Mouse (Mus musculus): ENCODE measurements around the gene Rps9.
"Not testable (repeated sequence)": the region's sequence is repeated elsewhere in the genome, so short reads cannot be mapped to it uniquely, and the experiment has no call there.

Rps9 gene

DNA sequence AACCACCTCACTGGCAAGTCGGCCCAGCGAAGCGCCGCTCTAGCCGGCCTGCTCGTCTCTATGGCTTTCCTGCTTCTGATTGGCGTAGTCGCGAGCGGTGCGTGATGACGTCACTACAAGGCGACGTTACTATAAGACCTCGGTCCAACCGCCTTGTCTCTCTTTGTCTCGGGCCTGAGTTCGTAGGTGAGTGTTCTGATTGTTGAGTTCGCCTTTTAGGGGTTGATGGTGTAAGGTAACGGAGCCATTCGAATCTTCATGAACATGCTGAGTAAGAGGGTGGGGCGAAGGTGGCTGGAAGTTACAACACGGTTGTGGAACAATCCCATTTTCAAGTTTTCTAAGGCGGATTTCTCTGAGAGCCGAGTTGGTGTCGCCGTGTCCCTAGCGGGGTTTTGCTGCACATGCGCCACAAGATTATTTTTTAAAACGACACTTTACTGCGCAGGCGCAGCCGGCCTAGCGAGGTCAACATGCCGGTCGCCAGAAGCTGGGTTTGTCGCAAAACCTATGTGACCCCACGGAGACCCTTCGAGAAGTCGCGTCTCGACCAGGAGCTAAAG is at the start of gene Rps9:
Gene Rps9 (plus strand): TSS at position 115 of the 563 bp plus-strand sequence.
- peak; percentile 99 for DNase-seq (ENCODE audit: low read depth)

- DNase-seq (ENCODE audit: low read depth), result no peak
Observed at GRCm38 (mm10) chr7:3656966-3657365, 46.8 kb upstream of the Rps9 start.

GRCm38 (mm10) chr7:3658578-3658977 is 45.2 kb upstream of the Rps9 start:
- DNase-seq (ENCODE audit: low read depth), result no peak

DNA sequence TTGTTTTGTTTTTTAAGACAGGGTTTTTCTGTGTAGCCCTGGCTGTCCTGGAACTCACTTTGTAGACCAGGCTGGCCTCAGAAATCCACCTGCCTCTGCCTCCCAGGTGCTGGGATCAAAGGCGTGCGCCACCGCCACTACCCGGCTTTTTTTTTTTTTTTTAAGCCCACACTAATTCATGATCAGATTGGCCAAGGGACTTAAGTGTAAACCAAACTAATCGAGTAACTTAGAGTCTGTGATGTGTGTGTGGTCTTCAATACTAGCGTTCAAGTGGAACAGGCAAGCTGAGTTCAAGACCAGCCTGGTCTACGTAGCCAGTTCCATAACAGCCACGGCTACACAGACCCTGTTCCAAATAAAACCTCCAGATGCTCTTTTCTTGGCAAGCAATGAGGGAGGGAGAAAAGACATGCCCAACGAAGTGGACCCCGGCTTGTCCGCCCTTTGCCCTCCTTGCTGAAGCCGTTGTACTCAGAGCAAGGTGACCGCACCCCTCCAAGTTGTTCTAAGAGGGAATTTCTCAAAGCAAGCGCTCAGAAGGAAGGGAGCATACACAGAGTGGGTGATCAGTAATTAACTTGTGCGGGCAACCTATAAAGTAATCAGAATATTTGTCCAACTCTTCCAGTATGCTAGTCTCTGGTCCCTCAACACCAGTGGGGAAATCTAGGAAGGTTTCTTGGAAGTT is 39.1 kb upstream of the Rps9 start:
- DNase-seq (ENCODE audit: low read depth), result no peak

GRCm38 (mm10) chr7:3665215-3666114 is 38.3 kb upstream of the Rps9 start, which contains the start of gene Leng1:
Gene Leng1 (minus strand): TSS chr7:3665840.
- peak; percentile 98 for DNase-seq (ENCODE audit: low read depth)

DNA sequence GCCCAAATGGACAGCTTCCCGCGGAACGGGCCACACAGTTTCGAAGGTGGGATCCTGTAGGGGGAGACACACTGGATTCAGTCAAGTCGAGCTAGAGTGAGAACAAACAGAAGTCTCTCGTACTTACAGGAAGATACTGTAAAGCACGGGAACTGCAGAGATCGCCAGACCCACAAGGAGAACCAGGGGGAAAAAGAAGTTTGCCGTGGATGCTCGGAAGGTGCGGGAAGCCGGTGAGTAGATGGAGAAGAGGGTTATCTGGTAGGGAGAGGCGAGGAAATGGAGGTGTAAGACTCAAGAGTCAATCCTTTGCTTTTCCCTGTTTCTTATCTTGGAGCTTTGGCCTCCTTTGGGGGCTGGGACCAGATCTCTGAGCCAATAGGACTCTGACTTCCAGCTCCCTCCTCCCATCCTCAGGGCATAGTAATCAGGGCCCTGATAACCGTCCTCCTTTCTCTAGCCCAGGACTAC is 36.8 kb upstream of the Rps9 start:
- DNase-seq (ENCODE audit: low read depth), result peak; percentile 25

- peak; percentile 91 for DNase-seq (ENCODE audit: low read depth)
Observed at GRCm38 (mm10) chr7:3674507-3675227, 29.1 kb upstream of the Rps9 start.

- no peak for DNase-seq (ENCODE audit: low read depth)
Observed at GRCm38 (mm10) chr7:3675228-3675548, 28.6 kb upstream of the Rps9 start.

DNA sequence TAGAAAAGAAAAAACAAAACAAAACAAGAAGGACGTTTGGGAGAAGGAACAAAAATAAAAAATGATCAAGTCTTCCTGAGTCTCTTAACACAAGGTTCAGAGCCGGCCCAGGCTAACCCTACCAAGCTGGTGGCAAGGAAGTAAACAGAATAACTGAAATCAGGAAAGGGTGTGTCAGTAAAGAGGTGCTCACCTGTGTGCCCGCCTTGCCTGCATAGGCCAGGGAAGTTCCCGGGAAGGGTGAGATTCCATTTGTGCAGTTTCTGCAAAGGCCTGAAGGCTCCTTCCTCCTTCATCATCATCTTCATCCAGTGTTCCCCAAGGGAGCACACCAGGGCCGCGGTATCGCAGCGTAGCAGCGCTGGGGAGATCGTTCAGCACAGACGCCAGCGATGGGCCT is 27.4 kb upstream of the Rps9 start:
- DNase-seq (ENCODE audit: low read depth), result no peak

DNA sequence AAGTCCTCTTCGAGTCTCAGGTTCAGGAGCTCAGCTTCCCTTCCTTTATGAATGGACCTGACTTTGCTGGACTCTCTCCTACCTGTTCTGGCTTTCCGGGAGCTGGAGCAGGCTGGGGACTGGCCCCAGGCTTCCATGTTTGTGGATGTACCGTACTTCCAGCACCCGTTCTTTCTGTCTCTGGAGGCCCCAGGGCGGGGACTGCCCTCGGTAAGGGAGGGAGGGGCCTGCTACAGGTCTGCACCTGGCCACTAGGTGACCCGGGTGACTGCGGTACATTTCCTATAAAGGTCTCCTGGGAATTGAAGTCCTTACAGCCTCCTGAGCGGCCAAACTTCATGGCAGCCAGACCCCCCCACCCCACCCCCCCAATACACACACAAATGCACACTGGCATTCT is 26.5 kb upstream of the Rps9 start, which contains the start of gene Tmc4:
Gene Tmc4 (minus strand): TSS at position 212 of the 400 bp plus-strand sequence.
- no peak for DNase-seq (ENCODE audit: low read depth)

DNA sequence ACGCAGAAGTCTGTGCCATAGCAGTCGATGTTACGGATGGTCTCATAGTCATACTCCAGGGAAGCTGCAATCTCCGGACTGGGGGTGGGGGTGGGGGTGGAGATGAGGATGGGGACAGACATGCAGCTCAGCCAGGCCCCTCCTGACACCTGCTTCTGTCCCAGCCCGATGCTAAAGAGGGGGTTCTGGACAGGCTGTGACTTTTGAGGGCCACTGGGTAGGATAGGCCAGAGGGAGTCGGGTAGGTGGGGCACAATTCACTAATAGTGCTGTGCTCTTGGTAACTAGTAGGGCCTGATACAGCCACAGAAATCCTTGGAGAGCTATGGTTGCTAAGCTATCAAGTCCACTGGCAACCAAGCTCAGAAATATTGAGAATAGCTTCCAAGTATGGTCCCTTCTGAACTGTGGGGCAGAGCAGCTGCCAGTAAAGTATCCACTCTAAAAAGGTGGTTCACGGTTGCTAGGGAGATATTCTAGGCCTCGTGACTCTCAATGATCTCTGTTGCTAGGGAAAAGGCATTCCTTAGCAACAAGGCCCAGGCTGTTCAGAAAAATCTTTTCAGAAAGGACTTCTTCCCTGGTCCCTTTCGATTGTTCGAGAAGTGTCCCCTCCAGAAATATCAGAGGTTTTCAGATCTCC is 19.8 kb upstream of the Rps9 start:
- no peak for DNase-seq (ENCODE audit: low read depth)

DNA sequence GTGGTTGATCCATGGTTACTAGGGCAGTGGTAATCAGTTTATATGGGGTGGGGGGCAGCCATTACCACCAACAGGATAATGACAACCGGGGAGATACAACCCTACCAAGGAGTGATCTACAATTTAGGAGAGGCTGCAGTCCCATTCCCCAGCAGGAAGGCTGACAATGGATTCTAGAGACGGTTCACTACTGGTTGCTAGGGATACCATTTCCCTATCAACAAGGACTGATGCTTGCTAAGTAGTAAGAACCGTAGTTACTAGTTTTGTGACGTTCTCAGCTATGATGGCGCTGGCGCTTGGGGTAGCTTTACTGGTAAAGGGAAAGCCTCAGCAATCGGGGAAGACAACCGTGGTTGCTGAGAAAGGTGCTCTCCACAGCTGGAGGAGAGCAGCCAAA is 19.1 kb upstream of the Rps9 start:
- no peak for DNase-seq (ENCODE audit: low read depth)

DNA sequence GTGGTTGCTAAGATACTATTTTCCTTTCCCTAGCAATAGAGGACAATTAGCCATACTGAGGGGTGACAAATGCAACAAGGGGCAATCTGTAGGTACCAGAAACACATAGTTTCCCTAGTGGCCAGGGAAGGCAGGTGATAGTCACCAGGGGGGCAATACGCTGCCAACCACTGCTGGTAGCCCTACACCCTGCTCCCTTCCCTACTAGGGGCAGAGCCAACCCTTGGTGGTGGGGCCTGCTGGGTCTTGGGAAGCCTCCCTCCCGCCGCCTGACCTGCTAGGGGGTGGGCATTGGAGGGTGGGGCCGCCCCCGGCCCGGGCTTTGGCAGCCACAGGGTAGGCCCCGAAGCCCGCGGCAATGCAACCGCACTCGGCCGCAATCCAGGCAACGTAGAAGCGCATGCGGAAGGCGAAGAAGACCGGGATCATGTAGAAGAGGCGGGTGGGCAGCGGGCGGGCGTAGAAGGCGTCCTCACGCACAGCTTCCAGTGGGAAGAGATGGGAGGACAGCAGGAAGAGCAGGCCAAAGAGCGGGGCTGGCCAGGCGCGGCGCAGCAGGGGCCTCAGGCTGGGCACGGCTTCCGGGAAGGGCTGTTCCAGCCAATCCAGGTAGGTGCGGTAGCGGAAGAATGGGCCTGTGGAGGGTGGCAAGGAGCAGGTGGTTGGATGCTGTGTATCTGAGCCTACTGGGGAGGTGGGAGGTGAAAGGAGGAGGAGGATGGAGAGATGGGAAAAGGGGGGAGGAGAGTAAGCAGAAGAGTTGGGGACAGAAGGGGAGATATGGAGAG is 18.2 kb upstream of the Rps9 start:
- no peak for DNase-seq (ENCODE audit: low read depth)

- no peak for DNase-seq (ENCODE audit: low read depth)
Observed at GRCm38 (mm10) chr7:3691919-3692318, 11.9 kb upstream of the Rps9 start.

GRCm38 (mm10) chr7:3692382-3692986 is 11.3 kb upstream of the Rps9 start, which contains the start of gene Tsen34:
Gene Tsen34 (plus strand): TSS chr7:3692863.
- no peak for DNase-seq (ENCODE audit: low read depth)

DNA sequence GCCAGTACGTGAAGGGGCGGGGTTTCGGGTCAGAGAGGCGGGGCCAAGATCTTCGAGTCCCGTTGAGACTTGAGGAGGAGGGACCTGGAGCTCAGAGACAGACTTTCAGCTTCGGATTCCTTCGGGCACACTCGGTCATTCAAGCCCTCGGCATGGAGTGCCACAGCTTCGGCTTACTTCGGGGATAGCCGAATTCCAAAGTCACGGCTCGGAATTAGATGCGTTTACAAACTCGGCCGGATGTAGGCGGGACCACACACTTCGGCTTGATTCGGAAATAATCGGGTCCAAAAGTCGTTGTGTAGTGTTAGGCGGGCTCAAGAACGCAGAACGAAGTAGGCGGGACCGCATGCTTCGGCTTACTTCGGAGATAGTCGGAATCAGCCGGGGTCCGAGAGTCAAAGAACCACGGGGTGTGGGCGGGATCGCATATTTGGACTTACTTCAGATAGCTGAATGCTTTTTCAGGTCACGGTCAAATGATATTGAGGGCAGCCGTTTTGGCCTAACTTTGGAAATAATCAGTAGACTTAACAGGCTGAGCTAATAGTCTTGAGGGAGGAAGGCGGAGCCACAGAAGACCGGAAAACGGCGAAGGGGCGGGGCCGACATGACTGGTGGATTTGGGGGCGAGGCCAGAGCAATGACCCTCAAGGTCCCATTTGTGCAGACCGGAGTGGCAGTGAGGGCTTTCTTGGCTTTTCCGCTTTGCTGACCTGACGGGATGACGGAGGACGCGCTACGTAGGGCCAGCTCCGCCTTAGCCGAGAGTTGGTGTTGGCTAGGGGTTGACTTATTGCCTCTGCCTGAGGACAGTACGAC is 10.6 kb upstream of the Rps9 start, which contains the start of gene Mboat7:
Gene Mboat7 (minus strand): TSS at position 537 of the 822 bp plus-strand sequence.
- peak; percentile 99 for DNase-seq (ENCODE audit: low read depth)

DNA sequence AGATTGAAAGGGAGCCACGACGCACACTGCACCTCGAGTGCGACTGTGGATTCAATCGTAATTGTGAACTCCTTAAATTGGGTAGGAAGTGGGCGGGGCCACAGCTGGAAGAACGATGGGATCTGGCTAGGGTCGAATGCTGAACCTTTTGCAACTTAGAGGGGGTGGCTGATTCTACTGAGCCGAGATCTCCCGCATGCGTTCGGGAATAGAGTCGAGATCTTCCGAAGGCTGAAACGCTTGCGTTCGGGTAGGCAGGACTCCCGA is 10.1 kb upstream of the Rps9 start:
- no peak for DNase-seq (ENCODE audit: low read depth)

- peak; percentile 93 for DNase-seq (ENCODE audit: low read depth)
Observed at GRCm38 (mm10) chr7:3694076-3694948, 9.5 kb upstream of the Rps9 start.

DNA sequence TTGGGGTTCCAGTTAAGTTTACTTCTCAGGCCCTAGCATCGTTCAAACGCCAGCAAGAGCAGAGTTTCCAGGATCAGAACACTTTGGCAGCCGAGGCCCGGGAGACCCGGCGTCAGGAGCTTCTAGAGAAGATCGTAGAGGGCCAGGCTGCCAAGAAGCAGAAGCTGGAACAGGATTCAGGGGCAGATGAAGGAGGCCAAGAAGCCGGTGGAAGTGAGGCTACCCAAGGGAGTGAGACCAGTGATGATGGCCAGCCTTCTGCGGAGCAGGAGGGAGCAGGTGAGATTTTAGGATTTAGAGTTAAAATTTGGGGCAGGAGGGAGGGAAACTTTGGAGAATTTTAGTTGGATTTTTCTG is 8.9 kb upstream of the Rps9 start:
- not testable (repeated sequence) for DNase-seq (ENCODE audit: low read depth)

All from induced T-regulatory cell, adult 2 months (primary cell).